Mouse (Mus musculus) ES-E14 (cell line): ENCODE measurements around the gene Bdkrb2.

Source experiments
- CHD2 ChIP-seq: IDR thresholded peaks from 2 replicates; pipeline ENCODE4 v1.6.1; 2014; ENCODE audit warnings: mild to moderate bottlenecking, low read depth, low read length, inconsistent platforms
- ZC3H11A ChIP-seq: IDR thresholded peaks from 2 replicates; pipeline ENCODE4 v1.6.1; 2012; ENCODE audit warnings: low read depth, mild to moderate bottlenecking, inconsistent platforms, low read length, borderline replicate concordance

- peak; percentile 57; the same call in 1 of the 2 replicates for TF ChIP-seq ZC3H11A
- no peak for TF ChIP-seq CHD2
These were observed 48.7 kb downstream of the Bdkrb2 start for GRCm38 (mm10) chr12:105611748-105612147.
